Mouse (Mus musculus) bone marrow, adult 2 months (tissue): ENCODE measurements around the gene Tcea3. TPM values are rescaled to one million over a fixed set of nuclear protein-coding genes. Genes with fewer than 3 reads are reported as not detected.

Experiments
- H3K27ac ChIP-seq: fragments of 200-500 bp; 2 replicates; pipeline ENCODE4 v1.5.1; 2012; ENCODE audit warnings: low read depth, mild to moderate bottlenecking, control low read depth, inconsistent platforms, low read length; ENCODE audit not compliant: control insufficient read depth, poor library complexity, insufficient read depth
- H3K4me1 ChIP-seq: fragments of 200-500 bp; 2 replicates; pipeline ENCODE4 v1.6.1; 2011; ENCODE audit warnings: low read length; ENCODE audit not compliant: control insufficient read depth, insufficient read depth
- H3K4me3 ChIP-seq: fragments of 200-500 bp; replicated peaks from 2 replicates; pipeline ENCODE3; 2011; ENCODE audit warnings: mild to moderate bottlenecking, low read depth, low read length, control low read depth; ENCODE audit not compliant: control insufficient read depth
- CTCF ChIP-seq: fragments of 200-500 bp; IDR thresholded peaks from 2 replicates; pipeline ENCODE4 v1.5.1; 2011; ENCODE audit warnings: low read length, control low read depth; ENCODE audit not compliant: control insufficient read depth, insufficient read depth
- POLR2A ChIP-seq: fragments of 200-500 bp; IDR thresholded peaks from 2 replicates; pipeline ENCODE4 v1.6.1; 2011; ENCODE audit warnings: low read depth, mild to moderate bottlenecking, control low read depth, low read length, borderline replicate concordance; ENCODE audit not compliant: control insufficient read depth
- whole genome bisulfite sequencing: fragments of 180-500 bp; shearing (Covaris S2); methylation state at CpG from one replicate; pipeline ENCODE4 v1.1.7; 2018; 5-methylcytosine and 5-hydroxymethylcytosine counted together
- polyA plus RNA-seq: library from polyadenylated mRNA; stranded (reverse); fragments of >200 nt; gene quantifications from 2 replicates; pipeline ENCODE4 v1.2.4, GENCODE M21; 2011; ENCODE audit warnings: low replicate concordance; ENCODE audit not compliant: missing spikeins, insufficient read depth, insufficient read length

Gene Tcea3
- polyA plus RNA-seq, 1 experiment, result 8.1 TPM

GRCm38 (mm10) chr4:136210931-136211330, 36.6 kb upstream of the Tcea3 start:
- no peak overlapping the region for H3K4me3 ChIP-seq
- no peak overlapping the region for H3K27ac ChIP-seq
- 76% methylated on average over 9 of the region's 9 CpGs for WGBS
- no peak for TF ChIP-seq POLR2A
- TF ChIP-seq CTCF, result no peak
- no peaks in the 10 kb centered on the region; the same call in 1 of the 2 replicates for H3K4me1 ChIP-seq

- no peak for TF ChIP-seq POLR2A
- TF ChIP-seq CTCF, result no peak
- no peaks in the 10 kb centered on the region for H3K4me1 ChIP-seq
- WGBS, result 67% methylated on average over 7 of the region's 7 CpGs
- H3K4me3 ChIP-seq, result no peak overlapping the region
- no peak overlapping the region for H3K27ac ChIP-seq
Observed at GRCm38 (mm10) chr4:136213629-136214028, 33.9 kb upstream of the Tcea3 start.

GRCm38 (mm10) chr4:136214828-136215227, 32.7 kb upstream of the Tcea3 start:
- Histone ChIP-seq H3K4me1 (no peaks in the 10 kb centered on the region), H3K27ac (no peak overlapping the region), H3K4me3 (no peak overlapping the region)
- TF ChIP-seq POLR2A (no peak), CTCF (no peak)
- WGBS, result 84% methylated on average over 8 of the region's 8 CpGs

- Histone ChIP-seq H3K4me3 (no peak overlapping the region), H3K27ac (no peak overlapping the region), H3K4me1 (no peaks in the 10 kb centered on the region)
- 89% methylated on average over 8 of the region's 8 CpGs for WGBS
- TF ChIP-seq CTCF (no peak), POLR2A (no peak)
Observed at GRCm38 (mm10) chr4:136215576-136215975, 32.0 kb upstream of the Tcea3 start.

- TF ChIP-seq CTCF (no peak), POLR2A (no peak)
- no peak overlapping the region for H3K27ac ChIP-seq
- no peaks in the 10 kb centered on the region for H3K4me1 ChIP-seq
- WGBS, result 69% methylated on average over 10 of the region's 10 CpGs
- H3K4me3 ChIP-seq, result no peak overlapping the region
Observed at GRCm38 (mm10) chr4:136217063-136217462, 30.5 kb upstream of the Tcea3 start.

GRCm38 (mm10) chr4:136218595-136219214, 28.8 kb upstream of the Tcea3 start:
- Histone ChIP-seq H3K27ac (no peak overlapping the region), H3K4me3 (no peak overlapping the region), H3K4me1 (no peaks in the 10 kb centered on the region)
- 39% methylated on average over 18 of the region's 18 CpGs for WGBS
- TF ChIP-seq CTCF (no peak), POLR2A (no peak)

- TF ChIP-seq CTCF (no peak), POLR2A (no peak)
Observed at GRCm38 (mm10) chr4:136220133-136220775, 27.3 kb upstream of the Tcea3 start.

GRCm38 (mm10) chr4:136223549-136224239, 23.8 kb upstream of the Tcea3 start:
- 79% methylated on average over 13 of the region's 13 CpGs for WGBS
- TF ChIP-seq CTCF, result no peak
- no peak for TF ChIP-seq POLR2A
- Histone ChIP-seq H3K4me1 (0 out of 2 replicates have a peak, but pooled peaks cover 1% of the 10 kb centered on the region), H3K27ac (no peak overlapping the region), H3K4me3 (no peak overlapping the region)

More at GRCm38 (mm10) chr4:136220133-136220775, 27.3 kb upstream of the Tcea3 start:
- Histone ChIP-seq H3K27ac (no peak overlapping the region), H3K4me3 (no peak overlapping the region), H3K4me1 (0 out of 2 replicates have a peak, but pooled peaks cover 1% of the 10 kb centered on the region)
- 13% methylated on average over 17 of the region's 17 CpGs for whole genome bisulfite sequencing
